Mouse (Mus musculus) lung, embryonic 16.5 days (tissue): Measurements from ENCODE around the gene Clcn6. TPM values are rescaled to one million over a fixed set of nuclear protein-coding genes. Genes with fewer than 3 reads are reported as not detected.
"Not testable (repeated sequence)": the region's sequence is repeated elsewhere in the genome, so short reads cannot be mapped to it uniquely, and the experiment has no call there.

Experiments
- ATAC-seq: fragments of 200-750 bp; cut with Nextera tagmentation; 2 replicates; pipeline ENCODE4 v1.8.0; 2017; ENCODE audit warnings: low read depth, mild to moderate bottlenecking, moderate library complexity
- H3K27ac ChIP-seq: fragments of 300-500 bp; sonication (generic); 2 replicates; pipeline ENCODE4 v1.5.1; 2014; ENCODE audit warnings: mild to moderate bottlenecking, control low read depth, low read length
- H3K27me3 ChIP-seq: fragments of 300-500 bp; sonication (generic); 2 replicates; pipeline ENCODE4 v1.6.1; 2014; ENCODE audit warnings: low read depth, low read length, mixed read lengths; ENCODE audit not compliant: control insufficient read depth, insufficient read depth
- H3K36me3 ChIP-seq: fragments of 300-500 bp; sonication (generic); 2 replicates; pipeline ENCODE4 v1.6.1; 2014; ENCODE audit warnings: low read length; ENCODE audit not compliant: control insufficient read depth, insufficient read depth
- H3K4me1 ChIP-seq: fragments of 300-500 bp; sonication (generic); replicated peaks from 2 replicates; pipeline ENCODE4 v1.6.1; 2014; ENCODE audit warnings: low read length, mixed read lengths; ENCODE audit not compliant: control insufficient read depth, insufficient read depth
- H3K4me2 ChIP-seq: fragments of 300-500 bp; sonication (generic); 2 replicates; pipeline ENCODE4 v1.6.1; 2014; ENCODE audit warnings: low read depth, low read length, control low read depth
- H3K4me3 ChIP-seq: fragments of 300-500 bp; sonication (generic); 2 replicates; pipeline ENCODE4 v1.5.1; 2014; ENCODE audit warnings: mild to moderate bottlenecking, low read length, control low read depth
- H3K9ac ChIP-seq: fragments of 300-500 bp; sonication (generic); 2 replicates; pipeline ENCODE4 v1.6.1; 2014; ENCODE audit warnings: low read length, control low read depth
- H3K9me3 ChIP-seq: fragments of 300-500 bp; sonication (generic); 2 replicates; pipeline ENCODE4 v1.6.1; 2016; ENCODE audit warnings: low read length; ENCODE audit not compliant: control insufficient read depth
- WGBS: fragments of 180-500 bp; shearing (Covaris S2); extraction: QIAGEN DNeasy Blood & Tissue Kit; methylation state at CpG from one replicate; pipeline ENCODE4 v1.1.7; 2014; 5-methylcytosine and 5-hydroxymethylcytosine counted together
- polyA plus RNA-seq: library from polyadenylated mRNA; unstranded; fragments of >200 nt; fragmentation: Nextera tagmentation; extraction: Ambion mirVana; gene quantifications from 2 replicates; pipeline ENCODE4 v1.2.1, GENCODE M21; 2015

Gene Clcn6
- polyA plus RNA-seq, 1 experiment from 2014 or later, result 4.5 TPM

DNA sequence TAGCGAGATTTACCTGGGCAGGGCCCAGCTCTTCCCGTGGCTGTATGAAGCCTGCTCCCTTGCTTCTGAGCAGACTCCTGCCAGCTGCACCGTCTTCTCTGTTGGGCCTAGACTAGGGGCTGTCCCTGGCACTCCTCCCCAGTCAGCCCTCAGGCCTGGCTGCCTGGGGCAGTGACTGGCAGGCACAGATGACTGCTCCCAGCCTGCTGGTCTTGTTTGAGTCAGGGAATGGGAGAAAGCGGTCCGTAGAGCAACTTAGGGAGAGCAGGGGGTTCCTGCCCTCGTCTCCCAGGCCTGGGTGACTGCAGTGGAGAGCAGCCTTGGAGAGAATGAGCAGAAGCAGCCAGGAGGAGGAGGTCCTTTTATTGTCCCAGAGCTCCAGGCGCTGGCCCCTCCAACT lies 17.6 kb upstream of the Clcn6 start:
- Histone ChIP-seq H3K9me3 (no peaks in the 10 kb centered on the region), H3K27me3 (no peaks in the 10 kb centered on the region), H3K9ac (no peak overlapping the region), H3K36me3 (peaks cover 59% of the 10 kb centered on the region), H3K27ac (no peak overlapping the region), H3K4me3 (no peak overlapping the region), H3K4me1 (no peaks in the 10 kb centered on the region), H3K4me2 (no peak overlapping the region)
- ATAC-seq, result no peak
- whole genome bisulfite sequencing, result 85% methylated on average over 7 of the region's 7 CpGs

DNA sequence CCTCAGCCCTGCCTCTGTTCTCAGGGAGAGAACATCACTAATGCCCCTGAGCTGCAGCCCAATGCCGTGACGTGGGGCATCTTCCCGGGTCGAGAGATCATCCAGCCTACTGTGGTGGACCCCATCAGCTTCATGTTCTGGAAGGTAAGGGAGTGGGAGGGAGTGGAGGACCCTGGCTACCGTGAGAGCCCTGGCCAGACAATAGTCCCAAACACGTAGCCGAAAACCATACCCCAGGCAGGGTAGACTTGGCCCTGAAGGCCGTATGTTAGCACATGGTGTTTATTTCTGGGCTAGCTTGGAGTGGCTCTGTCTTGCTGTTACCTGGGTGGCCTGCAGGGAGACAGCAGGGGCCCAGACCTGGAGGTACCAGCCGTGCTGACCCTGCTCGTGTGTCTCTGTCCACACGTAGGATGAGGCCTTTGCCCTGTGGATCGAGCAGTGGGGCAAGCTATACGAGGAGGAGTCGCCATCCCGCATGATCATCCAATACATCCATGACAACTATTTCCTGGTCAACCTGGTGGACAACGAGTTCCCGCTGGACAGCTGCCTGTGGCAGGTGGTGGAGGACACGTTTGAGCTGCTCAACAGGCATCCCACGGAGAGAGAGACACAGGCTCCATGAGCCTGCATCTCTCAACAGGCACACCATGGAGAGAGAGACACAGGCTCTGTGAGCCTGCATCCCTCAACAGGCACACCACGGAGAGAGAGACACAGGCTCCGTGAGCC lies 16.5 kb upstream of the Clcn6 start:
- peaks cover 63% of the 10 kb centered on the region for H3K36me3 ChIP-seq
- H3K4me2 ChIP-seq, result no peak overlapping the region
- H3K27me3 ChIP-seq, result no peaks in the 10 kb centered on the region
- H3K4me3 ChIP-seq, result no peak overlapping the region
- H3K4me1 ChIP-seq, result no peaks in the 10 kb centered on the region
- 85% methylated on average over 21 of the region's 21 CpGs for WGBS
- ATAC-seq, result no peak
- no peak overlapping the region for H3K27ac ChIP-seq
- H3K9me3 ChIP-seq, result no peaks in the 10 kb centered on the region
- H3K9ac ChIP-seq, result no peak overlapping the region

DNA sequence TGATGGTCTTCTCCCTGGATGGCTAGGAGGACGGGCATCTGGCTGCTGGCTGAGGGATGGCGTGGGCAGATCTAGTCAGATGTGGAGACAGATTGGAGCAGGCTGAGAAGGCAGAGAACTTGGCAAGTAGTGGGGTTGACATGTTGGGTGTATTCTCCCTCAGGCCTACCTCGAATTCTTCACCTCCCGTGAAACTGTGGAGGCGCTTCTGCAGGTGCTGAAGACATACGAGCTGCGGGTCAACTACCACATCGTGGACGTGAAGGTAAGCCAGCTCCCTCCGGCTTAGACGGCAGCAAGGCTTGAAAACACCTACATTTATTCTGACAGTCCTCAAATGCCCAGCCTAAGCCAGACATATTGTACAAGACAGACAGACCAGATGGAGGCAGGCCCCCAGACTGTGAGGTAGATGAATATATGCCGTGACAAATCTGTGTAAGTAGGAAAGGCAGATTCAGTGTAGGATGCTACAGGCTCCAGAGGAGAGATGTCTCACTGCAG lies 14.8 kb upstream of the Clcn6 start:
- no peaks in the 10 kb centered on the region for H3K27me3 ChIP-seq
- peaks cover 66% of the 10 kb centered on the region for H3K36me3 ChIP-seq
- H3K4me3 ChIP-seq, result no peak overlapping the region
- WGBS, result 91% methylated on average over 12 of the region's 12 CpGs
- H3K27ac ChIP-seq, result no peak overlapping the region
- H3K9ac ChIP-seq, result no peak overlapping the region
- no peak overlapping the region for H3K4me2 ChIP-seq
- no peaks in the 10 kb centered on the region for H3K9me3 ChIP-seq
- no peak for ATAC-seq
- no peaks in the 10 kb centered on the region for H3K4me1 ChIP-seq

DNA sequence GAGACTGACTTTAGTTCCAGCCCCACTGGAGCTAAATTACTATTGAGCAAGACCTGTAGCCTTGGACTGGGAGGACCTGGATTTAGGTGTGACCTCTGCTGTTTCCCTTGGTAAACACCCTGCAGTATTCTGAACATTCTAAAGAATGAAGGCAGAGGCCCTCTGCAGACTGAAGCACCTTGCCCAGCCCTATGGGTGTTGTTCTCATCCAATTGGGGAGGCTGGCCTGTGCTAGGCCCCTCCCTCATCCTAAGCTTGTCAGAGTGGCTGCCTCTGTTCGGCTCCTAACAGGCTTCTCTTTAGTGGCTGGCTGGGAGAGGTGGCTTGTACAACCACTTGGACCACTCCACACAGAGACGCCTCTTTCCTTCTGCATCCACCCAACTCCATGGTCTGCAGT lies 14.4 kb upstream of the Clcn6 start:
- WGBS, result 59% methylated on average over 2 of the region's 2 CpGs

DNA sequence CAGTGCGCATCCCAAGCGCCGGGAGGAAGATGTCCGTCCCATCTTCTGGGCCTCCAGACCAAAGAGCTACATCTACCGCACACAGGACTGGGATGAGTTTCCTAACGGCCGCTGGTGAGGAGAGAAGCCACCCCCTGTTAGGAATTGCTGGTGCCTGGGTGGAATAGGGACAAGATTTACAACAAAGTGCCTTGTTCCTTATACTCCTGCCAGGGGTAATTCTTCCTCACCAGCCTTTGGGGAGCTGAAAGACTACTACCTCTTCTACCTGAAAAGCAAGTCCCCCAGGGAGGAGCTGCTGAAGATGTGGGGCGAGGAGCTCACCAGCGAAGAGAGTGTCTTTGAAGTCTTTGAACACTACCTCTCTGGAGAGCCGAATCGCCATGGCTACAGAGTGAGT lies 13.3 kb upstream of the Clcn6 start:
- H3K9me3 ChIP-seq, result no peaks in the 10 kb centered on the region
- no peak overlapping the region for H3K4me3 ChIP-seq
- WGBS, result 84% methylated on average over 11 of the region's 11 CpGs
- H3K27me3 ChIP-seq, result no peaks in the 10 kb centered on the region
- no peaks in the 10 kb centered on the region for H3K4me1 ChIP-seq
- no peak overlapping the region for H3K4me2 ChIP-seq
- H3K27ac ChIP-seq, result no peak overlapping the region
- H3K36me3 ChIP-seq, result peaks cover 60% of the 10 kb centered on the region
- H3K9ac ChIP-seq, result no peak overlapping the region
- ATAC-seq, result no peak

More for the DNA sequence above, 14.4 kb upstream of the Clcn6 start:
- ATAC-seq, result peak; percentile 41; the same call in 1 of the 2 replicates
- Histone ChIP-seq H3K4me2 (no peak overlapping the region), H3K27ac (no peak overlapping the region), H3K4me1 (no peaks in the 10 kb centered on the region), H3K9ac (no peak overlapping the region), H3K4me3 (no peak overlapping the region), H3K27me3 (no peaks in the 10 kb centered on the region), H3K36me3 (peaks cover 65% of the 10 kb centered on the region), H3K9me3 (no peaks in the 10 kb centered on the region)

DNA sequence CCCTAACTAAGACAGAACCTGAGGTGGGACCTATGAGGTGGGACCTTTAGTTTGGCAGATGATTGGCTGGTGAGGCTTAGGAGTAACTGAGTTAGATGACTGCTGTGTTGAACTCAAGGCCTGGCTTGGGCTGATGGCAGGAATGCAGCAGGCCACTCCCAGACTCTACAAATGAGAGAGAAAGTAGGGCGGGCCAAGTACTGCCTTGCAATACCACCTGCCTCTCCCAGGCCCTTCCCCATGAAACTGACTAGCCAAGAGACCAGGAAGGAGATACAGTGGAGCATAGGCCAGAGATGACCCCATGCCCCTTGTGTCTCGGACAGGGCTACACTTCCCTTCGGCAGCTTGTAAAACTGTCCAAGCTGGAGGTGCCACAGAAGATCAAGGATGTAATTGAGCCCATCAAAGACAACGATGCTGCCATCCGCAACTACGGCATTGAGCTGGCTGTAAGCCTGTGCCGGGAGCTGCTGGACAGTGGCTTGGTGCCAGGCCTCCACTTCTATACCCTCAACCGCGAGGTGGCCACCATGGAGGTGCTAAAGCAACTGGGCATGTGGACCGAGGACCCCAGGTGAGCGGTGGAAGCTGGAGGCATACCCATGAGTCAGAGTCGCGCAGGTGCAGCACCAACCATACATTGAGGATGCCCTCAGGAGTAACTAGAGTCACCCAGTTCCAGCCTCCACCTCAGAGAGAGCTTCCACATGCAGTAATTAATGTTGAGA lies 12.6 kb upstream of the Clcn6 start:
- H3K4me1 ChIP-seq, result no peaks in the 10 kb centered on the region
- no peak overlapping the region for H3K27ac ChIP-seq
- no peaks in the 10 kb centered on the region for H3K9me3 ChIP-seq
- peaks cover 57% of the 10 kb centered on the region for H3K36me3 ChIP-seq
- H3K27me3 ChIP-seq, result no peaks in the 10 kb centered on the region
- no peak; the same call in 1 of the 2 replicates for ATAC-seq
- no peak overlapping the region for H3K4me2 ChIP-seq
- 86% methylated on average over 13 of the region's 13 CpGs for WGBS
- H3K9ac ChIP-seq, result no peak overlapping the region
- no peak overlapping the region for H3K4me3 ChIP-seq

DNA sequence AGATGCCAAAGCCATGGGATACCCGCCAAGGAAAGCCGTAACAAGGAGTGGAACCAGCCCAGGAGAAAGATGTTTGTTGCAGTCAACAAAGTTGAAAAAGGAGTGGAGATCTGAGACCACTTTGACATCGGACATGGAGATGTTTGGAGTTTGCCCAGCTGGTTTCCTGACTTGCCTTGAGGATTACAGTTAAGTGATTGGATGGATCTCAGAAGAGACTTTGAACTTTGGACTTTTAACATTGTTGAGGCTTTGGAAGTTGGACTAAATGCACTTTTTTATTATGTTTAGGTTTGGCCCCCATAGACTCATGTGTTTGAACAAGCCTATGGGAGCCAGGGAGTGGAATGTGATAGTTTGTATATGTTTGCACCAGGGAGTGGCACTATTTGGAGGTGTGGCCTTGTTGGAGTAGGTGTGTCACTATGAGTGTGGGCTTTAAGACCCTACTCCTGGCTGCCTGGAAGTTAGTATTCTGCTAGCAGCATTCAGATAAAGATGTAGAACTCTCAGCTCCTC lies 11.8 kb upstream of the Clcn6 start:
- H3K36me3 ChIP-seq, result peaks cover 53% of the 10 kb centered on the region
- not testable (repeated sequence) for H3K27me3 ChIP-seq, ATAC-seq, H3K4me3 ChIP-seq, H3K4me1 ChIP-seq, H3K27ac ChIP-seq, H3K9me3 ChIP-seq, H3K9ac ChIP-seq, H3K4me2 ChIP-seq
- 90% methylated on average over 3 of the region's 3 CpGs for WGBS

DNA sequence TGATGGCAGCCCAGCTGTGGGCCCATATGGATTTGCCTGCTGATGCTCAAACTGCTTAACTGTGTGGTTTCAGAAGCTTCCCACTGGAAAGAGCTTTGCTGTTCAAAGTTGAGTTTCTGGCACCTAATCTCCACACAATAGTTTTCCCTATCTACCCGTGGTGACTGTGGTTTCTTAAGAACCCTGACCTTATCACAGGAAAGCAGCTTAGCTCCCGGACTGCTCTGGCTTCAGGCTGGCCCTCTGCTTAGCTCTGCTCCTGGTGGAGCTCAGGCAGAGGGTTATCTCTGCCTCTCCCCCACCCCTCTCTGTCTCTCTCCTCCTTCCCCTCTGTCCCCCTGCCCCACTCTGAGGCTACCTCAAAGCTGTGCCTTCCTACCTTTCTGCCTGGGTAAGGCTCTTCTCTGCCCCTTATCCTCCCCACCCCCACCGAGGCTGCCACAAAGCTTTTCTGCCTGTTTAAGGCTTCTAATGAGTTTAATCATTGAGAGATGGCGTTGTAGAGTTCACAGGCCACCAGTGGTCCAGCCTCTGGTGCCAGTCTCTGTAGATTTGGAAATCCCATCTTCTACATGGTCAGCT lies 7.9 kb upstream of the Clcn6 start:
- 56% methylated on average over 4 of the region's 4 CpGs for WGBS
- no peak overlapping the region for H3K9ac ChIP-seq
- H3K4me3 ChIP-seq, result no peak overlapping the region
- no peaks in the 10 kb centered on the region for H3K9me3 ChIP-seq
- ATAC-seq, result no peak
- peaks cover 23% of the 10 kb centered on the region for H3K36me3 ChIP-seq
- no peak overlapping the region for H3K4me2 ChIP-seq
- H3K27ac ChIP-seq, result no peak overlapping the region
- peaks cover 12% of the 10 kb centered on the region for H3K4me1 ChIP-seq
- no peaks in the 10 kb centered on the region for H3K27me3 ChIP-seq

DNA sequence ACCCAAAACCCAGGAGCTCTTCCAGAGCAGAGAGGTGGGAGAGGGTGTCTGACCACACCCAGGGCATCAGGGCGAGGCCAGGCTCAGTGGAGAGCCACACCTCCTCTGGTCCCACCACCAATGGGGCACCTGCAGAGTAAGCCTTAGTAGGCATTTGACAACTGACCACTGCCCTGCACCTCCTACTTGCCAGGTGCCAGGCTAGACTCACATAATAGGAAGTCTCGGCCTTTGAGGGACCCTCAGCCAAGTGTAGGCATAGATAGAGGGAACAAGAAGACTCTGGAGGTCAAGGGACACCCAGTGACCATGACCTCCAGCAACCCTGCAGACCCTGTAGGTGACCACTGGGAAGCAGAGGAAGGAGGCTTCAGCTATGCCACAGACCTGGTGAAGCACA lies 5.5 kb upstream of the Clcn6 start:
- H3K4me2 ChIP-seq, result no peak overlapping the region
- ATAC-seq, result no peak
- no peak overlapping the region for H3K9ac ChIP-seq

More for the DNA sequence above, 5.5 kb upstream of the Clcn6 start:
- Histone ChIP-seq H3K4me1 (peaks cover 29% of the 10 kb centered on the region), H3K9me3 (no peaks in the 10 kb centered on the region), H3K27me3 (no peaks in the 10 kb centered on the region), H3K27ac (no peak overlapping the region), H3K4me3 (no peak overlapping the region), H3K36me3 (peaks cover 15% of the 10 kb centered on the region)
- WGBS, result 90% methylated on average over 2 of the region's 2 CpGs
